ENCODE assay signal across 8 mouse cellular contexts in the genomic region with DNA sequence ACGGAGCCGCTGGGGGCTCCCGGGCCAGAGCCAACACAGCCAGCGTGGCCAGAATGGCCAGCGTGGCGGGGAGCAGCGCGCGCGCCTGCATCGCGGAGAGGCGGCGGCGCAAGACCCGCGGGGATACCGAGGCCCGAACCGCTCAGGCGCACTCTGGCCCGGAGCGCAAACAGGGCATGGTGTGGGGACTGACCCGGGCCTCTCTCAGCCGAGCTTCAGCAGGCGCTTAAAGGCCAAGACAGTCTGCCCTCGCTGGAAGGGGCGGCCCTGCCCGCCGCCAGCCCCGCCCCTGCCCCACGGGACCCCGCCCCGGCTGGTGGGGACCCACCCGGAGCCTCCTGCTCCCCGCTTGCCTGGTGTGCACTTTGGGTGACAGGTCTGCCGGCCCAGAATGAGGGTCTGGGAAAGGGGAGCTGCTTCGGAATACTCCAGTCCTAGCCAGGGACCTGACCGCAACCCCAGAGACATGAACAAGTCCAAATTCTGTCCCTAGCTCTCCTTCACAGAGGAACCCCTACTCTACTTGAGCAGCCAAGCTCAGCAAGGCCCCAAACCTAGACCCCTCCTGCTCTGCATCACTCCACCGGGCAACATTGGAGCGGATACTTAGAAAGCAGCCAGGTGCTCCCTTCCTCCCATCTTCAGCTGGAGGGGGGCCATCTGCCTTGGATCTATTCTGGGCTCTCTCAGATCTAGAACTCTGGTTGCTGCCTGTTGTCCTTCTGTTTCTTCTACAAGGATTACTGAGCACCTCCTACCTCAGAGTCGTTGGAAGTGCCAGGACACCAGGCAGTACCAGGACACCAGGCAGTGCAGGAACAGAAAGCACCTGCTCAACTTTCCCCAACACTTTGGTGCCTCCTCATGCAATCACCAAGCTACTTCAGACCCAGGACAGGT. TPM values are rescaled to one million over a fixed set of nuclear protein-coding genes. Genes with fewer than 3 reads are reported as not detected.
A peak's percentile ranks its signal among the peaks of the same experiment; 100 is the strongest.
DNase-seq lines count a peak whose midpoint lies in the region; ATAC-seq lines count a peak whose summit lies in the region.

A gene (minus strand): TSS at position 527 of the 900 bp plus-strand sequence.

- H3K4me3 ChIP-seq in embryonic facial prominence, embryonic 14.5 days (ENCODE audit: low read depth, low read length): peak within 1 kb of the TSS; percentile 50
- H3K4me3 ChIP-seq in heart, embryonic 13.5 days: peak within 1 kb of the TSS; percentile 59
- peak within 1 kb of the TSS; percentile 44 for H3K4me3 ChIP-seq in limb, embryonic 11.5 days (ENCODE audit: low read depth, low read length)
- H3K4me3 ChIP-seq in midbrain, embryonic 16.5 days (ENCODE audit: low read depth, low read length): peak within 1 kb of the TSS; percentile 34

- peak; percentile 38 for DNase-seq in ovary, adult 18-20 months (ENCODE audit: low spot score)
- DNase-seq in ovary, postnatal 10 days (ENCODE audit: low spot score): no peak
- no peak for DNase-seq in embryonic facial prominence, embryonic 14.5 days (ENCODE audit: low spot score)
- DNase-seq in limb, embryonic 11.5 days (ENCODE audit: low spot score): no peak
- no peak for DNase-seq in frontal cortex, postnatal 14 days (ENCODE audit: low spot score in 2 of 2)

- WGBS in embryonic facial prominence, embryonic 14.5 days: 14% methylated on average over 25 of the region's 42 CpGs
- 8% methylated on average over 41 of the region's 42 CpGs for WGBS in heart, embryonic 13.5 days
- 10% methylated on average over 40 of the region's 42 CpGs for WGBS in limb, embryonic 11.5 days
- 9% methylated on average over 41 of the region's 42 CpGs for WGBS in midbrain, embryonic 16.5 days

- no peaks in the 10 kb centered on the region for H3K9me3 ChIP-seq in embryonic facial prominence, embryonic 14.5 days (ENCODE audit: control insufficient read depth, low read length)
- no peaks in the 10 kb centered on the region for H3K9me3 ChIP-seq in heart, embryonic 13.5 days
- no peaks in the 10 kb centered on the region for H3K9me3 ChIP-seq in limb, embryonic 11.5 days (ENCODE audit: control insufficient read depth, low read length)
- H3K9me3 ChIP-seq in midbrain, embryonic 16.5 days (replicated peaks; ENCODE audit: control insufficient read depth, low read length, poor library complexity, severe bottlenecking): no peaks in the 10 kb centered on the region

- peaks cover 41% of the 10 kb centered on the region for H3K27me3 ChIP-seq in embryonic facial prominence, embryonic 14.5 days (replicated peaks; ENCODE audit: control insufficient read depth, insufficient read depth, low read length)
- H3K27me3 ChIP-seq in heart, embryonic 13.5 days (replicated peaks): peaks cover 77% of the 10 kb centered on the region
- H3K27me3 ChIP-seq in limb, embryonic 11.5 days (ENCODE audit: control insufficient read depth, insufficient read depth, low read length): peaks cover 30% of the 10 kb centered on the region
- peaks cover 32% of the 10 kb centered on the region for H3K27me3 ChIP-seq in midbrain, embryonic 16.5 days (ENCODE audit: control insufficient read depth, insufficient read depth, low read depth, low read length)

- no peak within 1 kb of the TSS for H3K27ac ChIP-seq in embryonic facial prominence, embryonic 14.5 days (replicated peaks; ENCODE audit: low read depth, low read length)
- no peak within 1 kb of the TSS for H3K27ac ChIP-seq in heart, embryonic 13.5 days (replicated peaks)
- no peak within 1 kb of the TSS for H3K27ac ChIP-seq in limb, embryonic 11.5 days (replicated peaks; ENCODE audit: low read depth, low read length)
- H3K27ac ChIP-seq in midbrain, embryonic 16.5 days (ENCODE audit: low read length): no peak within 1 kb of the TSS

- H3K36me3 ChIP-seq in embryonic facial prominence, embryonic 14.5 days (ENCODE audit: control insufficient read depth, insufficient read depth, low read length): no peaks in the 10 kb centered on the region
- H3K36me3 ChIP-seq in heart, embryonic 13.5 days: no peaks in the 10 kb centered on the region
- no peaks in the 10 kb centered on the region for H3K36me3 ChIP-seq in limb, embryonic 11.5 days (ENCODE audit: control insufficient read depth, insufficient read depth, low read length)
- no peaks in the 10 kb centered on the region for H3K36me3 ChIP-seq in midbrain, embryonic 16.5 days (ENCODE audit: control insufficient read depth, insufficient read depth, low read length)

- H3K9ac ChIP-seq in embryonic facial prominence, embryonic 14.5 days (ENCODE audit: low read depth, low read length): peak within 1 kb of the TSS; percentile 70
- H3K9ac ChIP-seq in heart, embryonic 13.5 days: peak within 1 kb of the TSS; percentile 82
- peak within 1 kb of the TSS; percentile 45 for H3K9ac ChIP-seq in limb, embryonic 11.5 days (ENCODE audit: low read length)
- peak within 1 kb of the TSS; percentile 32 for H3K9ac ChIP-seq in midbrain, embryonic 16.5 days (ENCODE audit: low read depth, low read length)

- peak; percentile 72 for ATAC-seq in embryonic facial prominence, embryonic 14.5 days (ENCODE audit: low read depth)
- no peak for ATAC-seq in heart, embryonic 13.5 days (ENCODE audit: extremely low read depth, insufficient number of reproducible peaks, low FRiP score, low TSS enrichment)
- ATAC-seq in limb, embryonic 11.5 days (ENCODE audit: insufficient number of reproducible peaks, low FRiP score, low TSS enrichment, low read depth): peak; percentile 35; the same call in 1 of the 2 replicates
- peak; percentile 28; the same call in 1 of the 2 replicates for ATAC-seq in midbrain, embryonic 16.5 days
- no peak for ATAC-seq in megakaryocyte progenitor cell, adult 5-6 weeks (replicated peaks; ENCODE audit: poor library complexity)

- peak within 1 kb of the TSS; percentile 96 for H3K4me2 ChIP-seq in embryonic facial prominence, embryonic 14.5 days (ENCODE audit: low read depth, low read length)
- peak within 1 kb of the TSS; percentile 95 for H3K4me2 ChIP-seq in heart, embryonic 13.5 days
- peak within 1 kb of the TSS; percentile 81 for H3K4me2 ChIP-seq in limb, embryonic 11.5 days (ENCODE audit: low read depth, severe bottlenecking)
- peak within 1 kb of the TSS; percentile 69 for H3K4me2 ChIP-seq in midbrain, embryonic 16.5 days (ENCODE audit: low read length)

- H3K4me1 ChIP-seq in embryonic facial prominence, embryonic 14.5 days (ENCODE audit: control insufficient read depth, insufficient read depth, low read length): peaks cover 3% of the 10 kb centered on the region; the same call in 1 of the 2 replicates
- H3K4me1 ChIP-seq in heart, embryonic 13.5 days: peaks cover 24% of the 10 kb centered on the region
- peaks cover 7% of the 10 kb centered on the region for H3K4me1 ChIP-seq in limb, embryonic 11.5 days (ENCODE audit: control insufficient read depth, insufficient read depth, low read length)
- H3K4me1 ChIP-seq in midbrain, embryonic 16.5 days (ENCODE audit: control insufficient read depth, insufficient read depth, low read length): peaks cover 2% of the 10 kb centered on the region; the same call in 1 of the 2 replicates

RNA-seq across cellular contexts. Expression of the gene that starts here (rescaled TPM):
- polyA plus RNA-seq in embryonic facial prominence, embryonic 14.5 days (2014; fragmentation: Nextera tagmentation; extraction: Ambion mirVana): 42.5 and 46.4 TPM in 2 replicates
- polyA plus RNA-seq in heart, embryonic 13.5 days (2015; fragmentation: Nextera tagmentation; extraction: Ambion mirVana): 6.3 and 7.2 TPM in 2 replicates
- 0.89 and 1.6 TPM in 2 replicates for polyA plus RNA-seq in limb, embryonic 11.5 days (2014; fragmentation: Nextera tagmentation; extraction: Ambion mirVana)
- 15.1 and 15.7 TPM in 2 replicates for polyA plus RNA-seq in midbrain, embryonic 16.5 days (2015; fragmentation: Nextera tagmentation; extraction: Ambion mirVana)
- not detected in 2 replicates for total RNA-seq in megakaryocyte progenitor cell, adult 5-6 weeks (2015)
- total RNA-seq in megakaryocyte progenitor cell, adult 5-6 weeks (2017): not detected in 2 replicates

Comparison
In these comparisons a context has a peak if more than half of its experiments do, and no peak if none do; other contexts are left out.
1. ATAC-seq: peak in embryonic facial prominence, embryonic 14.5 days (single experiment), limb, embryonic 11.5 days (single experiment) and midbrain, embryonic 16.5 days (single experiment); none in heart, embryonic 13.5 days (single experiment) and megakaryocyte progenitor cell, adult 5-6 weeks (single experiment).
2. H3K9ac ChIP-seq: peak in every context shown above with its lines; median percentile 82 in heart, embryonic 13.5 days; 70 in embryonic facial prominence, embryonic 14.5 days; 45 in limb, embryonic 11.5 days; 32 in midbrain, embryonic 16.5 days.
3. Peak in every context shown above with its lines, with median percentiles within 50 percentile points of each other: H3K4me2 ChIP-seq and H3K4me3 ChIP-seq.